Mouse (Mus musculus) ES-E14 (cell line): ENCODE results near the gene Arhgap32.

Source experiments
- ZC3H11A ChIP-seq: IDR thresholded peaks from 2 replicates; pipeline ENCODE4 v1.6.1; 2012; ENCODE audit warnings: low read depth, mild to moderate bottlenecking, inconsistent platforms, low read length, borderline replicate concordance
- ZNF384 ChIP-seq: IDR thresholded peaks from 2 replicates; pipeline ENCODE4 v1.6.1; 2012; ENCODE audit warnings: low read depth, low read length, inconsistent platforms

GRCm38 (mm10) chr9:32295061-32295800, 179.3 kb downstream of the Arhgap32 start:
- TF ChIP-seq ZC3H11A (no peak), ZNF384 (no peak)
